Mouse (Mus musculus) MEL (cell line): ENCODE data around the gene Atp13a3.

ENCODE experiments used
- CTCF ChIP-seq, 3 experiments: IDR thresholded peaks in 2 of 3; conservative IDR thresholded peaks in 1 of 3; 2 replicates each; pipeline ENCODE4 v1.5.1; 2011 to 2012; ENCODE audit warnings: low read length in 3 of 3, low read depth in 2 of 3, mild to moderate bottlenecking in 2 of 3, improper control_type of control experiment in 1 of 3, inconsistent platforms in 1 of 3, mixed read lengths in 1 of 3, moderate library complexity in 1 of 3; ENCODE audit not compliant: control insufficient read depth in 1 of 3, insufficient read depth in 1 of 3, poor library complexity in 1 of 3, severe bottlenecking in 1 of 3
- POLR2A ChIP-seq, 2 experiments: IDR thresholded peaks; 2 replicates each; pipeline ENCODE4 v1.6.1; 2011 to 2012; ENCODE audit warnings: low read length in 2 of 2, mild to moderate bottlenecking in 2 of 2, control low read depth in 1 of 2, improper control_type of control experiment in 1 of 2, low read depth in 1 of 2, moderate library complexity in 1 of 2; ENCODE audit not compliant: control insufficient read depth in 1 of 2, insufficient read depth in 1 of 2, poor library complexity in 1 of 2

GRCm38 (mm10) chr16:30389831-30390649 is 15.7 kb downstream of the Atp13a3 start:
- TF ChIP-seq CTCF (IDR thresholded peaks at IDR 0.05 in 2 of 3, conservative IDR thresholded peaks at IDR 0.05 in 1 of 3; ENCODE audit: control insufficient read depth in 1 of 3, insufficient read depth in 1 of 3, low read depth in 2 of 3, low read length in 3 of 3, poor library complexity in 1 of 3, severe bottlenecking in 1 of 3) (no peak), POLR2A (IDR thresholded peaks at IDR 0.05; ENCODE audit: control insufficient read depth in 1 of 2, insufficient read depth in 1 of 2, low read depth in 1 of 2, low read length in 2 of 2, poor library complexity in 1 of 2) (0 out of 4 replicates have a peak, but pooled peaks have one; percentile 5 to 12)
